Mouse (Mus musculus) skeletal muscle tissue, adult 2 months (tissue): ENCODE results near the gene Scaf11.
A peak's percentile ranks its signal among the peaks of the same experiment; 100 is the strongest.

ENCODE experiments used
- DNase-seq: peaks from one replicate; pipeline ENCODE4 v3.0.0-alpha.2; 2012; ENCODE audit warnings: low read depth, low spot score

Gene Scaf11

GRCm38 (mm10) chr15:96396641-96397344 lies 63.9 kb downstream of the Scaf11 start:
- no peak for DNase-seq

GRCm38 (mm10) chr15:96395071-96395470 lies 65.6 kb downstream of the Scaf11 start:
- DNase-seq, result no peak

GRCm38 (mm10) chr15:96392878-96393277 lies 67.8 kb downstream of the Scaf11 start:
- no peak for DNase-seq

GRCm38 (mm10) chr15:96388565-96388964 lies 72.1 kb downstream of the Scaf11 start:
- DNase-seq, result no peak

GRCm38 (mm10) chr15:96382223-96382622 lies 78.4 kb downstream of the Scaf11 start:
- no peak for DNase-seq

GRCm38 (mm10) chr15:96377701-96378100 lies 82.9 kb downstream of the Scaf11 start:
- DNase-seq, result peak; percentile 13

- peak; percentile 27 for DNase-seq
Observed at GRCm38 (mm10) chr15:96377263-96377662, 83.4 kb downstream of the Scaf11 start.

- DNase-seq, result no peak
Observed at GRCm38 (mm10) chr15:96376214-96376613, 84.4 kb downstream of the Scaf11 start.

GRCm38 (mm10) chr15:96373161-96373560 lies 87.5 kb downstream of the Scaf11 start:
- no peak for DNase-seq

GRCm38 (mm10) chr15:96372628-96373027 lies 88.0 kb downstream of the Scaf11 start:
- DNase-seq, result no peak

- no peak for DNase-seq
Observed at GRCm38 (mm10) chr15:96371311-96371710, 89.3 kb downstream of the Scaf11 start.

- DNase-seq, result no peak
Observed at GRCm38 (mm10) chr15:96366176-96366963, 94.3 kb downstream of the Scaf11 start.

GRCm38 (mm10) chr15:96365351-96365750 lies 95.3 kb downstream of the Scaf11 start:
- no peak for DNase-seq
